Mouse (Mus musculus): ENCODE data around the gene Tmem59l. TPM values are rescaled to one million over a fixed set of nuclear protein-coding genes. Genes with fewer than 3 reads are reported as not detected.

Gene Tmem59l
- polyA plus RNA-seq, 1 experiment = 62.6 TPM

DNA sequence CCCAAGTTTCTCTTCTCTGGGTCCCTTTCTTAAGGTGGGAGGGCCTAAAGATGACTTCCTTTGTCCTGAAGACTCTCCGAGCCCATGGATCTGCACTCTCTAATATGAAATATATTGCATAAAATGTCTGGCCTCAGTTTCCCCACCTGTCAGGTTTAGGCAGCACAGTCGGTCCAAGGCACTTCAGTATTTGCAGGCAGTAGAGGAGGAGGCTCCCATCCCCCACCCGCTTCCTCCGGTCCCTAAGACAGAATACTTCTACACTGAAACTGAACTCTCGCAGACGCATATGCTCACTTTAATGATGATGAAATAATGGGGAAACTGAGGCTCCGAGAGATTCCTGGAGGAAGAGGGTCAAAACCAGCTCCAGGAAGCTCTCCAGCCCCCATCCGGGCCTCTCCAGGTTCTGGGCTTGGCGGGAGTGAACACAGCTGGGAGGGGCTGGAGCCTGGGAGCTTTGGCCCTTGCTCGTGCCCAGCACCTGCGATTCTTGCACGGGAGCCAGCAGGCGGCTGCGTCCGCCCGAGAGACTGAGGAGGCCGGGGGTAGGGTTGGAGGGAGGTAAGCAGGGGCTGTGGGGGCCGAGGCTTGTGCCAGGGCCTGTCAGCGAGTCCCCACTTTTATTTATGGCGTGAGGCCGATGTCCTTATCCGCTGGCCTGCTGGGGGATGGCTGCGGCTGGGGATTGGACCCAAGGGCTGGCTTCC lies 14.8 kb upstream of the Tmem59l start:
- peak overlapping the region; percentile 23 for H3K4me3 ChIP-seq (ENCODE audit: control insufficient read depth, low read depth, low read length)
- no peaks in the 10 kb centered on the region for H3K36me3 ChIP-seq (ENCODE audit: control insufficient read depth, insufficient read depth, low read length)
- H3K27me3 ChIP-seq (ENCODE audit: control insufficient read depth, insufficient read depth, low read length) = no peaks in the 10 kb centered on the region
- H3K27ac ChIP-seq (ENCODE audit: control insufficient read depth, insufficient read depth, low read depth, low read length) = no peak overlapping the region; the same call in 1 of the 2 replicates
- TF ChIP-seq POLR2A (IDR thresholded peaks at IDR 0.05; ENCODE audit: control insufficient read depth, low read depth, low read length) (no peak), CTCF (IDR thresholded peaks at IDR 0.05; ENCODE audit: control insufficient read depth, insufficient read depth, insufficient replicate concordance, low read depth, low read length) (no peak)
- H3K4me1 ChIP-seq (ENCODE audit: control insufficient read depth, insufficient read depth, low read length) = peaks cover 55% of the 10 kb centered on the region

GRCm38 (mm10) chr8:70500386-70501301 lies 13.5 kb upstream of the Tmem59l start:
- H3K27me3 ChIP-seq (ENCODE audit: control insufficient read depth, insufficient read depth, low read length) = no peaks in the 10 kb centered on the region
- TF ChIP-seq CTCF (IDR thresholded peaks at IDR 0.05; ENCODE audit: control insufficient read depth, insufficient read depth, insufficient replicate concordance, low read depth, low read length) = no peak
- TF ChIP-seq POLR2A (IDR thresholded peaks at IDR 0.05; ENCODE audit: control insufficient read depth, low read depth, low read length) = peak; percentile 39; the same call in 1 of the 2 replicates
- peaks cover 46% of the 10 kb centered on the region for H3K4me1 ChIP-seq (ENCODE audit: control insufficient read depth, insufficient read depth, low read length)
- H3K36me3 ChIP-seq (ENCODE audit: control insufficient read depth, insufficient read depth, low read length) = no peaks in the 10 kb centered on the region
- H3K27ac ChIP-seq (ENCODE audit: control insufficient read depth, insufficient read depth, low read depth, low read length) = no peak overlapping the region
- H3K4me3 ChIP-seq (ENCODE audit: control insufficient read depth, low read depth, low read length) = peak overlapping the region; percentile 82

- TF ChIP-seq POLR2A (IDR thresholded peaks at IDR 0.05; ENCODE audit: control insufficient read depth, low read depth, low read length) = no peak
- no peak for TF ChIP-seq CTCF (IDR thresholded peaks at IDR 0.05; ENCODE audit: control insufficient read depth, insufficient read depth, insufficient replicate concordance, low read depth, low read length)
- Histone ChIP-seq H3K27ac (ENCODE audit: control insufficient read depth, insufficient read depth, low read depth, low read length) (no peak overlapping the region), H3K4me1 (ENCODE audit: control insufficient read depth, insufficient read depth, low read length) (peaks cover 36% of the 10 kb centered on the region), H3K27me3 (ENCODE audit: control insufficient read depth, insufficient read depth, low read length) (peaks cover 3% of the 10 kb centered on the region), H3K4me3 (ENCODE audit: control insufficient read depth, low read depth, low read length) (no peak overlapping the region), H3K36me3 (ENCODE audit: control insufficient read depth, insufficient read depth, low read length) (no peaks in the 10 kb centered on the region)
Observed at GRCm38 (mm10) chr8:70495771-70496062, 8.6 kb upstream of the Tmem59l start.

DNA sequence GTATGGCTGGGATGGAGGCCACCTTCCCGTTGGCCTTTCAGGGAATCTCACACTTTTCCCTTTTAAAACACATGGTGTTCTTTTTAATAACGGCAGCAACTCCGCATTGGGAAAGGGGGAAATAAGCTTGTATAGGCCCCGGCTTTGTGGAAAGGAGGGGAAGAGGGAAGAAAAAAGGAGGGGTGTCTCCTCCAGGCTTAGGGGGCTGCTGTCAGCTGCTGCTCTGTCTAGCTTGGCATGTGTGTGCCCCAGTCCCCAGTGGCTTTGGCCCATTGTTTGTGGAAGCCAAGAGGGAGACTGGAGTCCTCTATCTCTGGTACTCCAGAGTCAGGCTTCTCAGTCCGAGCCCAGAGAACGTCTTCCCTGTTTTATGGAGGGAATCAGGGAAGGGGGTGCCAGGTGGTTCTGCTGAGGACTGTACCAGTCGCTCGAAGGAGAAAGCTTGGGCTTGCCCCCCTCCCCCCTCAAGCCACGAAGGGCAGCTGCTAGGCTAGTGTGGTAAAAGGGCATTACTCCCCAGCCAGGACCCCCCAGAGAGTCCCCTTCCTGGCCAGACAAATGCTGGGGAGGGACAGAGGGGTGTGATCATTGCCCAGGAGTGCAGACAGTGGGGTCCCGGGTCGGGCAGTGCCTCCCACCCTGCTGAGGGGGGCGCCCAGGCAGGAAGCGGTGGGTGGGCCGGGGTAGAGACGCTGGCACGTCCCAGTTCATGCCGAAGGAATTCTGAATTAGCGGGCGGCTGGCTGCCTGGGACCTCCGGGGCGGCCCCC lies 8.0 kb upstream of the Tmem59l start:
- no peaks in the 10 kb centered on the region for H3K36me3 ChIP-seq (ENCODE audit: control insufficient read depth, insufficient read depth, low read length)
- no peak overlapping the region for H3K4me3 ChIP-seq (ENCODE audit: control insufficient read depth, low read depth, low read length)
- H3K27me3 ChIP-seq (ENCODE audit: control insufficient read depth, insufficient read depth, low read length) = peaks cover 3% of the 10 kb centered on the region
- peaks cover 33% of the 10 kb centered on the region for H3K4me1 ChIP-seq (ENCODE audit: control insufficient read depth, insufficient read depth, low read length)
- TF ChIP-seq POLR2A (IDR thresholded peaks at IDR 0.05; ENCODE audit: control insufficient read depth, low read depth, low read length) (no peak), CTCF (IDR thresholded peaks at IDR 0.05; ENCODE audit: control insufficient read depth, insufficient read depth, insufficient replicate concordance, low read depth, low read length) (no peak)
- H3K27ac ChIP-seq (ENCODE audit: control insufficient read depth, insufficient read depth, low read depth, low read length) = no peak overlapping the region

DNA sequence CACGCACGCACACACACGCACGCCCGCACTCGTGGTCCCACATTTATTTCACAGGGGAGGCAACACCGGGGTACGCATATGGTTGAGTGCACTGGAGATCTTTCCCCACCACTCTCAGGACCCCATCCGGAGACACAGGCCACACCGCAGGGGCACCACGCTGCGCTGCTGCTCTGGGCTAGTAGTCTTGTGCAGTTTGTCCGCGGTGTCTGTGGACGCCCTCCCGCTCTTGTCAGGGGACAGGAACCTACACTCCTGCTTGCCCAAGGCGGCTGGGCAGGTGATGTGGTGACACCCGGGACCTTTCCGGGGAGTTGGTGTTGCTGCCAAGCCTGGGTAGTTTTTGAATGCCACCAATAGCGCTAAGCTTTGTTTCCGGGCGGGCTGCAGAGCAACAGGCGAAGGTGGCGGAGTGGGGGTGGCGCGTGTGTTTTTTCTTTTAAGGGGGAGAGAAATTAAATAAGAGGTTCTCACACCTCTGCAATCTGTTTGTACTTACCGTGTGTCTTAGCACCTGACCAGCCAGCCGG lies 7.3 kb upstream of the Tmem59l start:
- no peaks in the 10 kb centered on the region for H3K36me3 ChIP-seq (ENCODE audit: control insufficient read depth, insufficient read depth, low read length)
- H3K27ac ChIP-seq (ENCODE audit: control insufficient read depth, insufficient read depth, low read depth, low read length) = no peak overlapping the region
- TF ChIP-seq CTCF (IDR thresholded peaks at IDR 0.05; ENCODE audit: control insufficient read depth, insufficient read depth, insufficient replicate concordance, low read depth, low read length) = no peak
- no peak for TF ChIP-seq POLR2A (IDR thresholded peaks at IDR 0.05; ENCODE audit: control insufficient read depth, low read depth, low read length)
- H3K27me3 ChIP-seq (ENCODE audit: control insufficient read depth, insufficient read depth, low read length) = peaks cover 3% of the 10 kb centered on the region
- H3K4me1 ChIP-seq (ENCODE audit: control insufficient read depth, insufficient read depth, low read length) = peaks cover 39% of the 10 kb centered on the region
- H3K4me3 ChIP-seq (ENCODE audit: control insufficient read depth, low read depth, low read length) = peak overlapping the region; percentile 46; the same call in 1 of the 2 replicates

- H3K4me1 ChIP-seq (ENCODE audit: control insufficient read depth, insufficient read depth, low read length) = peaks cover 43% of the 10 kb centered on the region
- H3K4me3 ChIP-seq (ENCODE audit: control insufficient read depth, low read depth, low read length) = peak overlapping the region; percentile 46
- TF ChIP-seq POLR2A (IDR thresholded peaks at IDR 0.05; ENCODE audit: control insufficient read depth, low read depth, low read length) = no peak
- no peak for TF ChIP-seq CTCF (IDR thresholded peaks at IDR 0.05; ENCODE audit: control insufficient read depth, insufficient read depth, insufficient replicate concordance, low read depth, low read length)
- no peak overlapping the region for H3K27ac ChIP-seq (ENCODE audit: control insufficient read depth, insufficient read depth, low read depth, low read length)
- H3K36me3 ChIP-seq (ENCODE audit: control insufficient read depth, insufficient read depth, low read length) = no peaks in the 10 kb centered on the region
- peaks cover 3% of the 10 kb centered on the region for H3K27me3 ChIP-seq (ENCODE audit: control insufficient read depth, insufficient read depth, low read length)
Observed at GRCm38 (mm10) chr8:70493692-70494415, 6.7 kb upstream of the Tmem59l start.

Measured in testis, adult 2 months (tissue).